Mouse (Mus musculus): ENCODE results near the gene Il17ra.

The Il17ra gene

DNA sequence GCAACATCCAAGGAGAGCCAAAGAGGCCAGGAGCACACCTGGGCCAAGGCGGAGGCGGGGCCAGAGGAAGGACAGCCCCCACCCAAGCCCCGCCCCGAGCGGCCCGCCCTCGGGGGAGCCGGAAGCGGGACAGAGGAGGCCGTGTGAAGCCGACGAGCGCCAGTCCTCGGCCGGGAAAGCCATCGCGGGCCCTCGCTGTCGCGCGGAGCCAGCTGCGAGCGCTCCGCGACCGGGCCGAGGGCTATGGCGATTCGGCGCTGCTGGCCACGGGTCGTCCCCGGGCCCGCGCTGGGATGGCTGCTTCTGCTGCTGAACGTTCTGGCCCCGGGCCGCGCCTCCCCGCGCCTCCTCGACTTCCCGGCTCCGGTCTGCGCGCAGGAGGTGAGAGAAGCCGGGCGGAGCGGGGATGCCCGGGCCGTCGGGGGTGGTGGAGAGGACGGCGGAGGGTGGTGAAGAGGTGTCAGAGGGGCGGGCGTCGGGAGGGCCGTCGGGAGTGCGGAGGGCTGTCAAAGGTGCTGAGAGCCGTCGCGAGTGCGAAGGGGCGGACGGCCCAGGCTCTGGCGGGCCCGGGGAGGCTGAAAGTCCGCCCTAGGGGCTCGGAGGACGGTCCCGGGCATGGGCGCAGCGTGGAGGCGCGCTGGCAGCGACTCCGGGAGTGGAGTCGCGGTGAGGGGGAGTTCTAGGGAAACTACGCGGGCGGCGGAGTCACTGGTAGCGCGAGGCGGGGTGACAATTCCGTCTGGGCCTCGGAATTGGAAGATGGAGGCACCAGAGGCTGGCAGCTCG, at the start of gene Il17ra:
TSS of gene Il17ra (plus strand) at position 162 of the 786 bp plus-strand sequence.
- DNase-seq = peak; percentile 85

DNA sequence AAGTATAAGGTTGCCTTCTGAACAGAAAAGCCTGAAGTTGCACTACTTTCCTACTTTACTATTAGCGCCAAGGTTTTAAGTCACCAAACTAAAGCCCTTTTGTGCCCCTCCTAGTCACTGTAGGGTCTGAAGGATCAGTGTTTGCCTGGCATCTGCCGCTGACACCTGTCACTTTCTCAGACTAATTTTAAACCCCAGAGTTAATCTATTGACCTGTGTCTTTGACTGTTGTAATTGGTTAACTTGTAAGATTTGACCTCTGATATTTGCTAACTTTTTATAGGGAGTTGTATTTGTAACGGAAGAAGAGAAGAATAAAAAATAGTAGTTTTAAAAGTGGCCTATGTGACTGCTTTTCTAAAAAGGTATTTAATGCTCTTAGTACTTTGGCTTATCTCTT, 24.9 kb upstream of the Il17ra start:
- no peak for DNase-seq

DNA sequence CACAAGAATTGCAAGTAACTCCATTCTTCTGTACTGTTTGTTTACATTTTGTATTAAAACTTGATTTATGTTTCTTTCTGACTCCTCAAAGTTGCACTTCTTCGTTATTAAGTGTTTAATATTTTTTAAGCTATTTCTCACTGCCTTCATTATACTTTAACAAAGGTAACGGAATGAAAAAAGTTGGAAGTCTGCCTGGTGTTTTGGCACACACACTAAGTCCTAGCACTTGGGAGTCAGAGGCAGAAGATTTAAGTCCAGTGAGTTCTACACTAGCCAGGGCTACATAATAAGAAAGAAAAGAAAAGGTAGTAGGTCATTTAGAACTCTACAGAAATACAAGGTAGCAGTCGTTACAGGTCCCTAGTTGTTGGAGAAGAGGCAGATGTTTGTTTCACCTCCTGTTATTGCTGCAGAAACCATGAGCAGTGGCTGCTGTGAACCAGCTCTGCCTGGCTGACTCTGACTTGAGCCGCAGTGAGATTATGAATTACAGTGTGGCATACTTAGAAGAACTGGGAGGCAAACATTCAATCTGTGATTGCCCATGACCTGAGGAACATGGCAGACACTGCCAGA, 20.8 kb upstream of the Il17ra start:
- no peak for DNase-seq

DNA sequence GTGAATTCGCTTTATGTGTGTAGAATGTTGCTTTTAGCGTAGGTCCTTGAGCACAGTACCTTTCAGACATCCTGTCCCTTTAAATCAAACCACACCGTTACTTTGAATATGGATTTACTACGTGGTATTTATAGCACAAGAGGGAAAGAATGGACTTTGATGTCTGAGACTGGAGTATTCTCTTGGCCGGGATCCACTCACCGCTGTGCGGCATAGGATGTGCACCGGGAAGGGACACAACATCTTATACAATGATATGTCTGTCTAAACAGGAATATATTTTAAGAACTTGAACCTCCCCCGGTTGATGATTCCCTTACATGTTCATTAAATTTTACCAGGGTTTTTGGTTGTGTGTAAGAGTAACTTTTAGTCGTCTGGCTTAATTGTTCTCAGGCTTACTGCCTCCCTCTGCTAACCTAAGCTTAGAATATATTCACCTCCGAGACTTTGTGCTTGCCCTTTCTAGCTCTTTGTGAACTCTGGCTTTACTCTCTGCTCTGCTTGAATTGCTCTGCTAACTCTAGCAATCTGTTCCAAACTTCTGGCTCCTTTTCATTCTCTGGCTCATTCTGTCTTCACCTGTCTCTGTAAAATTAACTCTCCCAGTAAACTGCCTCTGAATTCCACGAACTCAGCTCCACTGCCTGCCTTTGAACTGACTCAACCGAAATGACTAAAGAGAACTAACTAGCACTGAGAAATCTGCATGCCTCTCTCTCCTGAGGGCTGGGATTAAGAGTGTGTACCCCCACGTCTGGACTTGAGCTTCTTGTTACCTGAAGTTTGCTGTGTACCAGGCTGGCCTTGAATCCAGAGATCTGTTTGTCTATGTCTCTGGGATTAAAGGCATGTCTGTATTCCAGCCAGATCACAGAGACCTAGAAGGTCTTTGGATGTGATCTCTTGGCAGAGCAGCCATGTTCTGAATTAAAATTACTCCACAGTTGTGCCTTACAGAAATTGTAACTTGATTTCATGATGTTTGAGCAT, 19.4 kb upstream of the Il17ra start:
- no peak for DNase-seq

DNA sequence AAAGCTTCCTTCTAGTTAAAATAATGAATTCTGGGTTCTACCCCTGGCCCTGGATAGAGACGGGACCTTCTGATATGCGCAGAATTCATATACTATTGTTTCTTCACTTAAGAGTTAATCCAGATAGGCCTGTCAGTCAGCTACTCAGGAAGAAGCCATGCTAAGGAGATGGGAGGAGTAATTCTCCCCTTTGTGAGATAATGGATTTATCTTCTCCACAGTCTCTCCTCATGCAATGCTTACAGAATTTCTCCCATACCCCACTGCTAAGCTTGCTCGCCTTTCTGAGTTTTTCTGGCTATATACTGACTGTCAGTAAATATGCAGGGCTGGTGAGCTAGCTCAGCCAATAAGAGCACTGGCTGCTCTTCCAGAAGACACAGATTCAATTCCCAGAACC, 12.8 kb upstream of the Il17ra start:
- DNase-seq = no peak

DNA sequence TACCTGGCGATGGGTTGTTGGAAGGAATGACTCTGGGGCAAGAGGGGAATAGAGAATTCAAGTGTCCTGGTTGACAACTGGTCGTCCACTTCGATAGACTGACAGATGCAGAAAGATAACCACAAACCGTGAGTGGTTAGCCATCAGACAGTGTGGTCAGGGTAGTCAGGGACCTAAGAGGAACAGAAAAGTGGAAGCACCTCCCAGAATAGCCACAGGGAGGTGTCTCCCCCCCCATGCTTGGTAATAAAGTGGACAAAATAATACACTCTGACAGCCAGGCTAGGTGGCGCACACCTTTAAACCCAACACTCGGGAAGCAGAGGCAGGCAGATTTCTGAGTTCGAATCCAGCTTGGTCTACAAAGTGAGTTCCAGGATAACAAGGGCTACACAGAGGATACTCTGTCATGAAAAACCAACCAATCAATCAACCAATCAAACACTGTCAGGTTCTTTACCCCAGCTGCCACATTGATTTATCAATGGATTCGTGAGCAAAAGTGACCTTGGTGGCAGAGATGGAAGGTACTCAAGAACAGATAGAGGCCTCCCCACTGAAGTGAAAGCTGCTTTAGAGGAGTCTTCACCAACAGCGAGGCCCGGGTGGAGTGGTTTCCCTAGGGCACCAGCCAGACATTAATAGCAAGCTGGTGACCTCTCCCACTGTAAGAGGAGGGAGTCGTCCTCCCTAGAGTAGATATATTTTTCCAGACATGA, 10.5 kb upstream of the Il17ra start:
- DNase-seq = peak; percentile 59

DNA sequence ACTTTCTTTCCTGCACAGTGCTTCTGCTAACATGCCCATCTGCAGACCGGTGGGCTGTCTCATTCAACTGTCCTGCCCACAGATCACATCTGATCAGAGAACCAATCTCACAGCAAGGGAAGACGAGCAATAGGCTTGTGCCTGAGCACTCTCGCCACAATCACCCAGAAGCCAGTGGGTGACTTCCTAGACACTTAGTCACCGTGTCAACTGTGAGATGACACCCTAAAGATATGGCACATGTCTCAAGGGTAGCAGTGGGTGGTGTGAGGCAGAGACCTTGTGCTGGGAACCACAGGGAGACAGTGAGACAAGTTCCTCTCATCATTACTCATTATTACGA, 10.0 kb upstream of the Il17ra start:
- DNase-seq = peak; percentile 43

DNA sequence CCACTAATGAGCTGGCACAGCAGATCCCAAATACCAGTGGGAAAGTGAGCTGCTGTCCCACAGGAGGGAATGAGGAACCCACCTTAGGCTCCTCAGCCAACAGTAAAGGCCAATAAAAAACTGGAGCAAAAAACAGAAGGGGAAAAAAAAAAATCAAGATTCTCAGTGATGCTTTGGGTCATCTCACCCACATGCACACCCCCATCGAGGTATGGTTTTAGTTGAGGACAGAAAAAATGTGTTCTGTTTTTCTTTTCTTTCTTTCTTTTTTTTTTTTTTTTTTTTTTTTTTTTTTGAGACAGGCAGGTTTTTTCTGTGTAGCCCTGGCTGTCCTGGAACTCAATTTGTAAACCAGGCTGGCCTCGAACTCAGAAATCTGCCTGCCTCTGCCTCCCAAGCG, 9.5 kb upstream of the Il17ra start:
- DNase-seq = no peak

DNA sequence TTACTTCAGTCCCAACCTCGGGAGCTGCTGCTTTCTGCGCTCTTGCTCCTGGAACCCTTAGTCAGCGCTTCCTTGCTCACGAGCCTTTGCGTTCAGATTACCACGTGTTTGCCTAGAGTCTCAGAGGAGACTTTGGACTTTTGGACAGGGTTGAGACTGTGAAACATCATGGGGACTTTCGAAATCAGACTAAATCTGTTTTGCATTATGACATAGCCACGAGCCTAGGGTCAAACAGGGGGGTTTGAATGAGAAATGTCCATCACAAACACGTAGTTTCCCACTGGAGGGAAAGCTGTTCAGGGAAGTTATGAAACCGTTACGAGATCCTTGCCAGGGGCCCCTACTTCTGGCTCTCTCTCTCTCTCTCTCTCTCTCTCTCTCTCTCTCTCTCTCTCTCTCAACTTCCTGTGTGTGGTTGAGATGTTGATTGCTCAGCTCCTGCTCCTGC, 8.4 kb upstream of the Il17ra start:
- no peak for DNase-seq

DNA sequence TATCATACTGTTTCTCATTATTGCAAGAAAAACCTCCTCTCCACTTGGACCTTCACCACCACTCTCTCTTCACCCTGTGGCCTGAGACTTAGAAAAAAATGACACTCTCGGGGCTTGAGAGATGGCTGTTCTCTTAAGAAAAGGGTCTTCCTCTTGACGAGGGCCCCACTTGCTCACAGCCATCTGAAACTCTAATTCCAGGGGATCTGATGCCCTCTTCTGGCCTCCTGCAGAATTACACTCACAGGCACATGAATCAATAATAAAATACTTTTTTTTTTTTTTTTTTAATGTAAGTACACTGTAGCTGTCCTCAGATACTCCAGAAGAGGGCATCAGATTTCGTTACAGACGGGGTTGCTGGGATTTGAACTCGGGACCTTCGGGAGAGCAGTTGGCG, 6.0 kb upstream of the Il17ra start:
- no peak for DNase-seq

DNA sequence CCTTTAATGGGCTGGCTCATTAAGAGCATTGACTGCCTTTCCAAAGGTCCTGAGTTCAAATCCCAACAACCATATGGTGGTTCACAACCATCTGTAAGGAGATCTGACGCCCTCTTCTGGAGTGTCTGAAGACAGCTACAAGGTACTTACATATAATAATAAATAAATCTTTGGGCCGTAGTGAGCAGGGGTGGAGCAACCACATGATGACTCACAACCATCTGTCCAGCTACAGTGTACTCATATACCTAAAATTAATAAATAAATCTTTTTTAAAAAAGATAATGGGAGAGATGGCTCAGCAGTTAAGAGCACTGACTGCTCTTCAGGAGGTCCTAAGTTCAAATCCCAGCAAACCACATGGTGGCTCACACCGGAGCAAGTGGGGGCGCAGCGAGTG, 5.3 kb upstream of the Il17ra start:
- DNase-seq = no peak

DNA sequence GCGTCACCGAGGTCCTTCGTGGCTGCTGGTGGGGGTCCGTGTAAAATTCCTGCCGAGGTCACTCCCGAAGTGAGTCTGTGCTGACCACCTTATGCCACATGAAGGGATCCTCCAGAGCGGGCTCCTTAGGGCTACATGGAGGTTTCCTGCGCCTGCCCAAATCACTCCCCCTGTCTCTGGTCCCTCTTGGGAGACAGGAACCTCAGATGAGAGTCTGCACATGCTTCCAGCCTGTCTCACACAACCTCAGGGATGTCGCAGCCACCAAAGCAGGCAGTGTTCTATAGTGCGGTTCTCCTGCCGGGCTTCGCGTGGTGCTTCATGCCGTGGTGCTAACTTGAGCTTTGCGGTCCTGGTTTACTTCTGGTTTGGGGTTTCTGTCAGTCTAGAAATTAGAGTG, 1.8 kb upstream of the Il17ra start:
- DNase-seq = no peak

DNA sequence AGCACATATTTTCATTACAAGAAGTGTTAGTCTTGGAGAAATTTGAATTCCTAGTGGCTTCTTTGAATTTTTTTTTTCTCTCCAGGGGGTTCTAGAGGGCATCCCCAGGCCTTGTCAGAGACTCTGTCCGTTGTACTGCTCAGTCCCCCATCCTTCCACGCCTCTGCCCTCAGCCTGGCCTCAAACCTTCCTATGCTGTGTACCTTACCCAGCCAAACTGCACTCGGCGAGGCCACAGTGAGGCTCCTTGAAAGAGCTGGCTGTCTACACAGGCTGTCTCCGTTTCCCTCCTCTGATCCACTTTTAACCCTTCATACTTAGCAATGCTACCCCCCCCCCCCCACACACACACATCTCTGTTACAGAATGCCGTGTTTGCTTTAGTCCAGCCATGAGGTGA, 796 bp upstream of the Il17ra start:
- no peak for DNase-seq

DNA sequence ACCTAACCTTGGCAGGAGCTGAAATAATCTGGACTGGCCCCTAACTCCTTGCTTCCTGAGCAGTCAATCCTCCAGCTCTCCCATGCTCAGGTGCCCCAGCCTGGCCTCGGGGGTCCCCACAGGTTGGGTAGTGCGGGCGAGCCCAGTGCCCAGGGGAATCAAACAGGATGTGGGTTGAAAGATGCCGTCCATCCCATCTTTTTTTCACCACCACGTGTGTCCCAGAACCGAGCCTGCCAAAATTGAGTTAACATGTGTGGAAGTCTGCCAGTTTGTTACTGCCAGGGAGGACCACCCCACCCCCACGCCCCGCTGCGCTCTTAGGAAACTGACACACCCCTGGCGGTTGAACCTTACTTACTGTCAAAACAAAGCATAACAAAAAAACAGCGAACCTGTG, 837 bp downstream of the Il17ra start:
- DNase-seq = peak; percentile 68

DNA sequence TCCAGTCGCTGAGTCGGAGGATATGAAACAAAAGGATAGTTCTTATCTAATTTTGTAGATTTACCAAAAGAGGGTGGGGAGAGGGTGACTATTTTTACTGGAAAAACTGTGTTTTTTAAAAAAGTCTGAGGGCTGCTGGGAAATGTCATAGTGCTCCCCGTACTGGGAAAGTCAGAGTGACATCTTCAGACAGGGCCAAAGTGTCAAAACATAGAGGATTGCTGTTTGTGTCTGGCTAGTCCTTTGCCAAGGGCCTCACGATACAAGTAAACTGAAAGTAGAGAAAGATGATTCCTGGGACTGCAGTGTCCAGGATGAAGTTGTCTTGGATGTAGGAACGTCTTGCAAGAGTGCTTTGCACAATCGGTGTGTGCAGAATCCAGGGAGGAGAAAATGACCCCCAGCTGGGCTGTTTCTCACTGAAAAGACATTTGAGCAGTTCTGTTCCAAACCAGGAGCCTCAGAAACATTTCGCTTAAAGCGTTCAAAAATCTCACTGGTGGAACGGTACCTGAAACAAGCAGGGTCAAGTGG, 1.4 kb downstream of the Il17ra start:
- DNase-seq = no peak

DNA sequence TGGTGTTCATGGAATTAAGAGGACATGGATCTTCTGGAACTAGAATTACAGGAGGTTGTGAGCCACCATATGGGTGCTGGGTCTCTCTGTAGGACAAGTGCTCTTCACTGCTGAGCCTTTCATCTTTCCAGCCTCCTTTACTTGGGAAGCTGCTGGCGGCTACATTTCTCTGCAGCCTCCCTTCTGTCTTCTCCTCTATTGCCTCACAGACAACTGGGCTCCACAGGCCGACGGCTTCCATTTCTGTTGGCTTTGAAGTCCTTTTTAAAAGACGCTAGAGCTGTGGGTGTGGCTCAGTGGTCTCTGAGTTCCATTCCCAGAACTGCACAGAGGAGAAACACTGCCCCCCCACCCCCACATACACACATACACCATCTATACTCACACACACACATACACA, 2.3 kb downstream of the Il17ra start:
- no peak for DNase-seq

DNA sequence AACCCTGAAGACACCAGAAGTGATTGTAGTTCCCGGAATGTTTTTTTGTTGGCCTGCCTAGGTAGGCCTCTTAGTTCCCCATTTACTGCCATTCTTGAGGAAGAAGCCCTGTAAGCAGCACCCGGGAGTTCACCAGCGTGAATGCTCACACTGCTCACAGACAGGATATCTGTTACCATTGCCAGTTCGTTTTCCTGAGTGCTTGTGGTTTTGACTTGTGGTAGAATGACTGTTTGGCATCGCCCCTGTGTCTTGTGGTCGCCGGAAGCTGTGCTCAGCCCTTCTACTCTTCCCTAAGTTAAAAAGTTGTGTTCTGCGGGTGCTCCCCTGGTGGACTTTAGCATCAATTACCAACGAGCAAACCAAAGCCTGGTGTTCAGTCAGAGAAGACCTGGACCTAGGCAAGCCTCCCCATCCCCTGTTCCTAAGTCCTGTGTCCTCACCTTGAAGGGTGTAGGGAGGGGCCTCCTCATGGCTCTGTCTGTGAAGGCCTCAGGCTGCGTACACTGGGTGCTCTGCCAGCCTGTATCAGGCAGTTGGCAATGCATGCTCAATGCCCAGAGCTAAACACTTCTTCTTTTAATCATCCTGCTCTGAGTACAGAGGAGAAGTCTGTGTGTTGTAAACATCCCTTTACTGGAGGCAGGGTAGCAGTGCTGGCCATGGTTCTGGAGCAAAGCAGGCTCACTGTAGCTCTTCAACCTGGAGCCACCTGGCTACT, 3.7 kb downstream of the Il17ra start:
- peak; percentile 58 for DNase-seq

DNA sequence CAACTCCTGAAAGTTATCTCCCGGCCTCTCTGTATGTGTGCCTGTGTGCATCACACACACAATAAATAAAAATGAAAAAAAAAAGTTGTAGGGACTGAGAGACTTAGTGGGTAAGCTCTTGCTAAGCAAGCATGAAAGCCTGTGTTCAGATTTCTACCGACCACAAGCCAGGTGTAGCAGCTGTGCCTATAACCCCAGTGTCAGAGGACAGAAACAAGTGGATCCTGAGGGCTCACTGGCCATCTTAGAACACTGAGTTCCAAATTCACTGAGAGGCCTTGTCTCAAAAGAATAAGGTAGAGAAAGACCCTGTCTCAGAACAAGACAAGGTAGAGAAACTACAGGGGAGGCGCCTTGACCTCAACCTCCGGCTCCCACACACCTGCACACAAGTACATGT, 5.2 kb downstream of the Il17ra start:
- no peak for DNase-seq

DNA sequence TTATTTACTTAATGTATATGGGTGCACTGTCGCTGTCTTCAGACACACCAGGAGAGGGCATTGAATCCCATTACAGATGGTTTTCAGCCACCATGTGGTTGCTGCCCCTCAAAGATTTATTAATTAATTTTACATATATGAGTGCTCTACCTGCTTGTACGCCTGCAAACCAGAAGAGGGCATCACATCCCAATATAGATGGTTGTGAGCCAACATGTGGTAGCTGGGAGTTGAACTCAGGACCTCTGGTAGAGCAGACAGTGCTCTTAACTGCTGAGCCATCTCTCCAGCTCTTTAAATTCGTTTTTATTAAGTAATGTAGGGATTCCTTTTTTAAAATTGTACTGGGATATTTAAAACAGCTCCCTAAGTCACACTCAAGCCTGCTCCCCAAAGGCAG, 6.2 kb downstream of the Il17ra start:
- no peak for DNase-seq

DNA sequence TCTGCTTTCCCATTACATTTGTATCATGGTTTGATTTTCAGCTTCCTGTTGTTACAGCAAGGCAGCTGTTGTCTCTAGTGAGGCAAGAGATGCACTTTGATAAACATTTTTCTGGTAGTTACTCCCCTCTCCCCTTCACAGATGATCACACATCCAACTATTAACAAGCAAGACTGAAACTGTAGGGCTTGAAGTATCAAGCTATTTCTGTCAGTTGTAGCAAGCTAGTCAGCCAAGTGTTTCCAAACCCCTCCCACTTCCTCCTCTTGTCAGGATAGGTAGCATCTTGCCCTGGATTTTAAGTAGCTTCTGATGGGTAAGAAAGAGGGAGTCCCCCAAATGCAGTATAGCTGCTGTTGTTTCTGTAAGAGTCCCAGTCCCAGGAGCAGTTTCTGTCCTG, 6.7 kb downstream of the Il17ra start:
- no peak for DNase-seq

DNA sequence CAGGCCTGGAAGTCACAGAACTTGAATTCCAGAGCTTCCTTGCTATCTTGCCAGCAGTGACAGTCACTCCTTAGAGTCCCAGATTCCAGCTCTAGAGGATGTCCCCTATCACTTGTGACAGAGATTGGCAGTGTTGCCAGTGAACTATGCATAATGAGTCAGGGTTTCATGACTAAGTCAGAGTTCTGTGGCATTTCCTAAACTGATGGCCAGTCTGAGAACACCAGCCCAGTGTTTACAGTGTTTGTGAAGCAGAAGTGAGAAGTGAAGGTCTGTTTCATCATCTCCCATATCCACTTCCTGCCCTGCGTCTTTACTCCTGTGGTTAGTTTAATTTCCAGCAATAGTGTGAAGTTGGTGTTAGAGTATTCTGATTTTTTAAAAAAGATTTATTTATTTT, 7.6 kb downstream of the Il17ra start:
- DNase-seq = peak; percentile 59

DNA sequence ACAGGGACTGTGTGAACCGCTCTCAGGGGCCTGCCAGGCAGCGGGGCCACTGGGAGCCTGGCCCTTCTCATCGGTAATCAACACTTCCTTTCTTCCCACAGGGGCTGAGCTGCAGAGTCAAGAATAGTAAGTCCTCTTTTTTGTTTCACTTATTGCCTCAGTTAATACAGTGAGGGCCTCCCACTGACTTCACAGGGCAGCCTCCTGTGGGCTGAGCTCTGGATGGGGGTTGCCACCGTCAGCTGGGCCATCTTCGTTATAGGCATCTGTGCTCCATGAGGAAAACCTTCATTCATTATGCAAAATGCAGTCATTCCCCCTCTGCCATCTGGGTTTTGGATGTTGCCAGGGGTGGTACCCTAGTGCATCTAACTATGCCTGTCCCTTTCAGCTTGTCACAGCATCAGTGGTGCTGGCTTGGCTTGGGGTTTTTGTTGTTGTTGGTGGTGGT, 9.0 kb downstream of the Il17ra start:
- DNase-seq = no peak

Data from lung, postnatal 36 days (tissue).